Mouse (Mus musculus) small intestine, adult 2 months (tissue): ENCODE measurements around the gene Fam184a.

Source experiments
- CTCF ChIP-seq: fragments of 200-500 bp; IDR thresholded peaks from 2 replicates; pipeline ENCODE4 v1.5.1; 2012; ENCODE audit warnings: low read depth, mild to moderate bottlenecking, control low read depth, inconsistent platforms, low read length, moderate library complexity, mixed read lengths; ENCODE audit not compliant: insufficient replicate concordance, insufficient read length; ENCODE audit errors: extremely low read depth
- POLR2A ChIP-seq: fragments of 200-500 bp; IDR thresholded peaks from 2 replicates; pipeline ENCODE4 v1.6.1; 2012; ENCODE audit warnings: low read depth, mild to moderate bottlenecking, control low read depth, inconsistent platforms, low read length, moderate library complexity

- no peak for TF ChIP-seq POLR2A
- no peak for TF ChIP-seq CTCF
These were observed 145.6 kb downstream of the Fam184a start for GRCm38 (mm10) chr10:53605328-53605727.
